Mouse (Mus musculus) thymus, adult 2 months (tissue): Measurements from ENCODE around the gene Rnf168. TPM values are rescaled to one million over a fixed set of nuclear protein-coding genes. Genes with fewer than 3 reads are reported as not detected.
"Not testable (repeated sequence)": the region's sequence is repeated elsewhere in the genome, so short reads cannot be mapped to it uniquely, and the experiment has no call there.

Experiments
- DNase-seq: peaks from one replicate; pipeline ENCODE4 v3.0.0; 2021
- H3K27ac ChIP-seq: fragments of 200-500 bp; 2 replicates; pipeline ENCODE4 v1.5.1; 2012; ENCODE audit warnings: low read length, control low read depth; ENCODE audit not compliant: control insufficient read depth, insufficient read depth
- H3K27me3 ChIP-seq: fragments of 200-500 bp; 2 replicates; pipeline ENCODE4 v1.6.1; 2012; ENCODE audit warnings: mild to moderate bottlenecking, low read length, moderate library complexity, mixed read lengths; ENCODE audit not compliant: control insufficient read depth, insufficient read depth
- H3K36me3 ChIP-seq: fragments of 200-500 bp; 2 replicates; pipeline ENCODE4 v1.6.1; 2012; ENCODE audit warnings: mild to moderate bottlenecking, low read length, moderate library complexity; ENCODE audit not compliant: control insufficient read depth, insufficient read depth
- H3K4me1 ChIP-seq: fragments of 200-500 bp; replicated peaks from 2 replicates; pipeline ENCODE4 v1.6.1; 2012; ENCODE audit warnings: low read length; ENCODE audit not compliant: control insufficient read depth, insufficient read depth
- H3K4me3 ChIP-seq: fragments of 200-500 bp; 2 replicates; pipeline ENCODE4 v1.5.1; 2012; ENCODE audit warnings: mild to moderate bottlenecking, low read length, control low read depth, moderate library complexity; ENCODE audit not compliant: control insufficient read depth, insufficient read depth
- CTCF ChIP-seq: fragments of 200-500 bp; IDR thresholded peaks from 2 replicates; pipeline ENCODE4 v1.5.1; 2012; ENCODE audit warnings: mild to moderate bottlenecking, control low read depth, low read length, moderate library complexity, borderline replicate concordance; ENCODE audit not compliant: control insufficient read depth, poor library complexity, insufficient read depth; ENCODE audit errors: extremely low read depth
- POLR2A ChIP-seq: fragments of 200-500 bp; IDR thresholded peaks from 2 replicates; pipeline ENCODE4 v1.6.1; 2012; ENCODE audit warnings: mild to moderate bottlenecking, low read length, control low read depth, moderate library complexity; ENCODE audit not compliant: control insufficient read depth, poor library complexity, insufficient read depth; ENCODE audit errors: extremely low read depth
- WGBS: fragments of 180-500 bp; shearing (Covaris S2); methylation state at CpG from one replicate; pipeline ENCODE4 v1.1.7; 2018; 5-methylcytosine and 5-hydroxymethylcytosine counted together
- polyA plus RNA-seq: library from polyadenylated mRNA; depleted of rRNA; stranded (reverse); fragments of >200 nt; gene quantifications from 2 replicates; pipeline ENCODE4 v1.2.3, GENCODE M21; 2012; rRNA removed

The Rnf168 gene
- polyA plus RNA-seq: 11.6 and 18.8 TPM in 2 replicates

GRCm38 (mm10) chr16:32277308-32278256 is at the start of gene Rnf168:
Gene Rnf168 (plus strand): TSS chr16:32277459.
- Histone ChIP-seq H3K4me3 (peak within 1 kb of the TSS; percentile 82), H3K4me1 (0 out of 2 replicates have a peak, but pooled peaks cover 2% of the 10 kb centered on the region), H3K27me3 (no peaks in the 10 kb centered on the region), H3K36me3 (no peaks in the 10 kb centered on the region), H3K27ac (peak within 1 kb of the TSS; percentile 43)
- TF ChIP-seq POLR2A: peak; percentile 59; the same call in 1 of the 2 replicates
- TF ChIP-seq CTCF: no peak
- WGBS: under 1% methylated on average over 75 of the region's 75 CpGs
- peak; percentile 87 for DNase-seq

DNA sequence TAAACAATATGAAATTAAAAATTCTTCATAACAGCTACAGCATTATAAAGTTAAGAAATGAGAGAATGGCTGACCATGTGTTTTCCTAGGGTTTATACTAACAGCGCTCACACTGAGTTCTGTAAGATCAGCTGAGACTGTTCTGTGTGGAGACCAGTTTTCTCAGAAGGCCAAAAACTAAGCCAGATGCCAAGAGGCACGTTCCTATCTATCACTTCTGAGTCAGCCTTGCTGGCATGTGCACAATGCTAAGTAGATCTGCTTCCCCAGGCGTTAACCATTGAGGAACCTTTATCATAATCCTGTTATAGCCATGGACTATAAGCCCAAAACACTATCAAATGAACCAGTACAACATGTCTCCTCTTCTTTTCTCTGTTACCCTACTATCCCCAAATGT is 45.2 kb upstream of the Rnf168 start:
- not testable (repeated sequence) for H3K27ac ChIP-seq, H3K27me3 ChIP-seq, H3K36me3 ChIP-seq, H3K4me1 ChIP-seq, DNase-seq, H3K4me3 ChIP-seq
- 91% methylated on average over 3 of the region's 3 CpGs for WGBS

DNA sequence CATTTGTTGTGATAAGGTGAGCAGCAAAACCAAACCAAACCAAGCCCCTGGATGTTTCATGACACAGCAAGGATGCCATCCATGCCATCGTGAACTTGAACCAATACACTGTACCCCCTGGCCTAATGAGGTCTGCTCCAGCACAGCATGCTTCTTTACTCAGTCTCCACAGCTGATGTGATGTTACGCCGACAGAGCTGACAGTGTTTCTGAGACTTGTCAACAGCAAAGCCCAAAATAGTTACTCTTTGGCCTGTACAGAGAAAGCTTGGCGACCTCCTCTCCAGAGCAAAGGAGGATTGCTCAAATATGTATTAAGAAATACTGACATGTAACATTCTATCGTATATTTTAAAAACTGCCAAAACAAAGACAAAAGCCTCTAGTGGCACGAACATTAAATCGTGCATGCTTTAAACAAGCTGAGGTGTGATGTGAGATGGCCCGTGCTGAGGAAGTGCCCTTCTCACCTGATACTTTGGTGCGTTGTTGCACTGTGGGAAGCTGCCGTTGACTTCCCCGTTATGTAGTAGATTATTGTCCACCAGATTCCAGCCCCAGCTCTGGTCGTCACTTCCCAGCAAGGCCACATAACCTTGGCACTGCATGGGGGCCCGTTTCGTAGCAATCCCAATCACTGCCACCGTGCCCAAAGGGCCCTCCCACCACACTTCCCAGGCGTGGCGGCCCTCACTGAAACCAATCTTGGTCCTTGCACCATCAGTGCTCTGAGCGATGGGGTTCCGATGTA is 39.2 kb upstream of the Rnf168 start:
- DNase-seq: no peak
- H3K27me3 ChIP-seq: no peaks in the 10 kb centered on the region
- WGBS: 97% methylated on average over 19 of the region's 19 CpGs
- H3K4me1 ChIP-seq: no peaks in the 10 kb centered on the region
- no peak overlapping the region for H3K4me3 ChIP-seq
- TF ChIP-seq POLR2A (no peak), CTCF (no peak)
- H3K27ac ChIP-seq: no peak overlapping the region
- peaks cover 21% of the 10 kb centered on the region for H3K36me3 ChIP-seq

DNA sequence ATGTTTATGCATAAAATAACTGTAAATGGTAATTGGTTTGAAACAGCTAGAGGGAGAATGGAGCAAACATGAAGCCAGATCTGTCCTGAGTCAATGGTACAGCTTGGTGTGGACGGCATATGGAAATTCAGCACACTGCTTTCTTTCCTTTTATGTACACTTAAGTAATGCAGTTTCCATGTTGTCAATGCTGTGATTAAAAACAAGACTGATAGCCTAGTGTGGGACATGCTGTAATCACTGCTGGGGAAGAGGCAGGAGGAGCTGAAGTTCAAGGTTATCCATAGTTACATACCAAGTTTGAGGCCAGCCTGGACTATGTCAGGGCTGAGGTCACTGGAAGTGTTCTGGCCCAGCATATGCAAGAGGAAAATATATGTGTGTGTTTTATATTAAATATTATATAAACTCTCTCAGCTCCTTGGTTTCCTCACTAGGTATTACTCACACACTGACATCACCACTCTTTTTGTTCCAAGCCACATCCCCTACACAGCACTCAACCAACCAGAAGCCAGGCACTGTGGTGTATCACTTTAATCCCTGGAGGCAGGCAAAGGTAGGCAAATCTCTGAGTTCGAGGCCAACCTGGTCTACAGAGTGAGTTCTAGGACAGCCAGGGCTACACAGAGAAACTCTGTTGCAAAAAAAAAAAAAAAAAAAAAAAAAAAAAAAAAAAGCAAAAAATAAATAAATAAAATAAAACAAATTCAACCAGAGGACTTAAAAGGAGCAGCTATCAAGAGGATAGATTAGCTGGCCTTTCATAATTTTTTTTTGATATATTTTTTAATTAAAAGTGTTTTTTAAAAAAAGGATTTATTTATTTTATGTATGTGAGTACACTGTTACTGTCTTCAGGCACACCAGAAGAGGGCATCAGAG is 37.6 kb upstream of the Rnf168 start:
- WGBS: 98% methylated on average over 2 of the region's 2 CpGs
- no peaks in the 10 kb centered on the region for H3K4me1 ChIP-seq
- H3K4me3 ChIP-seq: no peak overlapping the region
- no peak for DNase-seq
- TF ChIP-seq POLR2A: no peak
- no peak for TF ChIP-seq CTCF
- H3K36me3 ChIP-seq: peaks cover 20% of the 10 kb centered on the region; the same call in 1 of the 2 replicates
- no peaks in the 10 kb centered on the region for H3K27me3 ChIP-seq
- no peak overlapping the region for H3K27ac ChIP-seq

GRCm38 (mm10) chr16:32243901-32244300 is 33.4 kb upstream of the Rnf168 start:
- 0 out of 2 replicates have a peak, but pooled peaks cover 3% of the 10 kb centered on the region for H3K36me3 ChIP-seq
- WGBS: 83% methylated on average over 3 of the region's 3 CpGs
- DNase-seq: no peak
- H3K27me3 ChIP-seq: no peaks in the 10 kb centered on the region
- peaks cover 4% of the 10 kb centered on the region; the same call in 1 of the 2 replicates for H3K4me1 ChIP-seq
- H3K27ac ChIP-seq: no peak overlapping the region
- no peak for TF ChIP-seq POLR2A
- TF ChIP-seq CTCF: no peak
- H3K4me3 ChIP-seq: no peak overlapping the region

GRCm38 (mm10) chr16:32246351-32246791 is 30.9 kb upstream of the Rnf168 start:
- H3K4me3 ChIP-seq: peak overlapping the region; percentile 76
- WGBS: 3% methylated on average over 41 of the region's 41 CpGs
- no peaks in the 10 kb centered on the region for H3K27me3 ChIP-seq
- TF ChIP-seq POLR2A: no peak
- TF ChIP-seq CTCF: no peak
- peaks cover 4% of the 10 kb centered on the region; the same call in 1 of the 2 replicates for H3K4me1 ChIP-seq
- H3K36me3 ChIP-seq: no peaks in the 10 kb centered on the region
- H3K27ac ChIP-seq: no peak overlapping the region
- DNase-seq: peak; percentile 50
